Mouse (Mus musculus) yolk sac, embryonic 10.5 days (tissue): Measurements from ENCODE around the gene Prkar2a.

Experiments used
- DNase-seq: peaks from one replicate; pipeline ENCODE4 v3.0.0-alpha.2; 2017; ENCODE audit warnings: low spot score

The Prkar2a gene

DNA sequence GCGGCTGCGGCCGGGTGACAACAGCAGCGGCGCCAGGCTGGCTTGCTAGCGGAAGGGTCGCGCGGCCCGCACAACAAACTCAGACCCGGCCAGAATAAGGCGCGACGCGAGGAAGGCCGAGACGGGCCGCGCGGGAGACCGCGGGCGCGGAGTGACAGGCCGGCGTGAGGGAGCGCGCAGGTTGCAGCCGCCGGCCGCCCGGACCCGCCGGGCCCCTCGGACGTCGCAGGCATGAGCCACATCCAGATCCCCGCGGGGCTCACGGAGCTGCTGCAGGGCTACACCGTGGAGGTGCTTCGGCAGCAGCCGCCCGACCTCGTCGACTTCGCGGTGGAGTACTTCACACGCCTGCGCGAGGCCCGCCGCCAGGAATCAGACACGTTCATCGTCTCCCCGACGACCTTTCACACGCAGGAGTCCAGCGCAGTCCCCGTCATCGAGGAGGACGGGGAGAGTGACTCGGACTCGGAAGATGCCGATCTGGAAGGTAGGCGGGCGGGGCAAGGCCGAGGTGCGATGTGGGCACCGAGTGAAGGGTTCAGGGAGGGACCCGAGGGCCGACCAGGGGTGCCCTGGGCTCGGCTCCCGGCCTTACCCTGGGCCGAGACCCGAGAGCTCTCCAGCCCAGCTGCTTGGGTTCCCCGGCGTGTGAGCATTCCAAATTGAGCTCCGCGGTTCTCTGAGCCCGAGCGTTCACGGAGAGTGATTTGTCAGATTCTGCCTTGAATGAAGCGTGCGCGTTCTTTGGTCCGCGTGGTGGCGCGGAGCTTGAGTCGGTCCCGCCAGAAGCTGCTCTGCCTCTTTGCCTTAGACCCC lies 3.3 kb downstream of the Prkar2a start:
- DNase-seq, result peak; percentile 63

DNA sequence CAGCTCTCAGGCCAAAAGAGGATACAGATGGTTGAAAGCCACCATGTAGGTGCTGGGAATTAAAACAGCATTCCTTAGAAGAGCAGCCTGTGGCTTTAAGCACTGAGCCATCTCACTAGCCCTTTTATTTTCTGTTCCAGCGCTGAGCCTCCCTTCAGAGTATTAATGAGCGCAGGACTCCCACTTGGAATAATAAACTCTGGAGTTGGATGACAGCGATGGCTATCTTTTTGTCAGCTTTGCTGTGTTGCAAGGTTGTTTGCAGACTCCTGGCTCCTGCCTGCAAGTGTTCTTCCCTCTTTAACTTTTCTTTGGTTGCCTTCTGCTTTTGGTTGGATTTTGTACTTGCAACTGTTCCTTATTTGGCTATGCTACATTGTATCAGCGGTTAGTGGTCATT lies 4.8 kb downstream of the Prkar2a start:
- DNase-seq, result no peak

DNA sequence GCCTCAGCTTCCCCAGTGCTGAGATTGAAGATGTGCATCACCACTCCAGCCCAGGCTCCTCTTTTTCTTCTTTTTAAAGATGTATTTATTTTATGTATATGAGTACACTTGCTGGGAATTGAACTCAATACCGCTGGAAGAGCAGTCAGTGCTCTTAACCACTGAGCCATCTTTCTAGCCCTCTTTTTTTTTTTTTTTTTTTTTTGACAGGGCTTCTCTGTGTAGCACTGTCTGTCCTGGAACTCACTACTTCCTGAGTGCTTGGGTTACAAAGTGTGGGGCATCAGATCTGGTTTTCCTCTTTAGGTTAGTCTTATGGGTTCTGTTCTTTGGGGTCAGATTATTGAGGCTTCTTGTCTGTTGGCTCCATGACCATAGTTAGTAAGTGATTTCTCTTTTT lies 5.4 kb downstream of the Prkar2a start:
- DNase-seq, result no peak

DNA sequence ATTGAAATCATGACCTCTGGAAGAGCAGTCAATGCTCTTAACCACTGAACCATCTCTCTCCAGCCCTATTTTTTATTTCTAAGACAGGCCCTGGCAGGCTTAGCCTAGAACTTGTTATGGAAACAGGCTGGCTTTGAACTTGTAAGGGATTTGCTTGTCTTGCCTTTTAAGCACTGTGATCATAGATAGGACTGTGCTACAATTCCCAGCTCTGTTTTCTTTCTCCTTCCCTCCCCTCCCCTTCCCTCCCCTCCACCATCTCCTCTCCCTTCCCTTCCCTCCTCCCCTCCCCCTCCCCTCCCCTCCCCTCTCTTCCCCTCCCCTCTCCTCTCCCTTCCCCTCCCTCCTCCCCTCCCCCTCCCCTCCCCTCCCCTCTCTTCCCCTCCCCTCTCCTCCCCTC lies 13.4 kb downstream of the Prkar2a start:
- no peak for DNase-seq

DNA sequence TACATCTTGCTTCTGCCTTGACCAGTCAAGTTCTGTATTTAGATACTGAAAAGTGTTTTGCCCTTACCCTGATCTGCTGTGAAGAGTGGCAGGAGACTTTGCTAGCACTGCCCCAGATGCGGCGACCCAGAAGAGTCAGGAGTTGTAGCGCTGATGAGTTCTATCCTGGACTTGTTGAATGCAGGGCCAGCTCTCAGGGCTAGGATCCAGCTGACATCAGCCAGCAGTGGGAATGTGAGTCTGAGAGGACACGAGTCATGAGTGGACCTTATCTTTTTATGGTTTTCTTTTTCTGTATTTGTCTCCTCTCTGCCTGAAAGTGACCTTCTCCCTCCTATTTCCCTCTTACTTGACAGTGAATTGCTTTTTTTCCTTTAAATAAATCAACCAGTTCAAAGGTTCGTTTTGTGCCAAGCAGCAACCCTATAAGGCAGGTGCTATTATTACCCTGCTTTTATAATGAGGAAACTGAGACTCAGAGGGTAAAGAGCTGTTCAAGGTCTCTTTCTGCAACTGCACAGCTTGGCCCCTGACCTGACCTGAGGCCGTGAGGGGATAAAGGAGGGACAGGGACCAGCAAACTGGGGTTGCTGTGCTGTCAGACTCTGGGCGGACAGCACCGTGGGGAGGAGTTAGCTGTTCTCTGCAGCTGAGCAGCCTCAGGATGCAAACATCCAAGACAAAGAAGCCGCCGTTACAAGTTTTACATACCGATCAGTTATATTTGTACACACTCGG lies 14.4 kb downstream of the Prkar2a start:
- DNase-seq, result no peak

DNA sequence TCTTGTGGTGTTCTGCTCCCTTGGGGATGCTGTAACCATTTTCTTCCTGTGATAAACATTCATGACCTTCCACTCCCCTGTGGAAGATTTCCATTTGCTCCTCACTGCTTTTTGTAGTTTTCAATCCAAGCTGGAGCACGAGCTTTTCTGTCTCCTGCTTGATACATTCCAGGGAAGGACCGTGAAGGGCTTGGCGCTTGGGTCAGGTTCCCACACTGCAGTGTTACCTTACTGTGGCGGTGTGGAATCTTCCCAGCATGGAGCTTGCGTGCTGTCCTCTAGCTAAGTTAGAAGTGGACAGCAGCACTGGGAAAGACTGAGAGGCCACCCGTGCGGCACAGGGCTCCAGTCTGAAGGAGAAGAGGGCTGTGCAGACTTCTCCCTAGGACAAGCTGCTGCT lies 15.5 kb downstream of the Prkar2a start:
- DNase-seq, result no peak

DNA sequence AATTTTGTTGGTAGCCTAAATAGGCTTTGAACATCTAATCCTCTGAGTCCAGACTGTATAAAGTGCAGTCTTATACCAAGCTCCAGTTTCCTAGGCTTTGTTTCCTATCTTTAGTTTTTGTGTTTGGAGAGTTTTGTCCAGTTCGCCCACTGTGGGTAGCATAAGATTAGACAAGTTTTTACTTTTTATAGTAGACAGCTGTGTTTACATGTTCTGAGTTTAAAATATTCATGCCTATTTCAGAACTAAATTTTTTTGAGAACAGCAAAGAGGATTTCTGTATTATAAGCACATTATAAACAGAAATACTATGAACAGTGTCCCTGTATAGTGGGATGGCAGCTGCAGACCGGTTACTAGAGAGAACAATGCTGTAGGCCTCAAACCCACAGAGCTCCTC lies 18.1 kb downstream of the Prkar2a start:
- DNase-seq, result no peak

DNA sequence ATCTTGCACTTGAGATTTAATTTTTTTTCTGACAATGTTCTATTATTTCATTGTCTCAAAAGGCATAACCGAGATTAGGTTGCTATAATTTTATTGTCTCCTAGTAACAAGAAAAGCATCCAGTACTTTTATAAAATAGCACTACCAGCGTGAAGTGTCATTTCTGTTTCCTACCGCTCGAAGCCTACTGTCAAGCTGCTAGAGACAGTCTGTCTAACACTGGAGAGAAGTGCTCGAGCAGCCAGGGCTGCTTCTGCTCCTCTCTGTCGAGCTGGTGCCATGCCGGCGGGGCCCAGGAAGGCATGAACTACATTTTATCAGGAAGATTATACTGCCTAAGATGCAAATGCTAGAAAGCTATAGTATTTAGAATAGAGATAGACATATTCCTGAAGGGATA lies 19.7 kb downstream of the Prkar2a start:
- DNase-seq, result no peak

DNA sequence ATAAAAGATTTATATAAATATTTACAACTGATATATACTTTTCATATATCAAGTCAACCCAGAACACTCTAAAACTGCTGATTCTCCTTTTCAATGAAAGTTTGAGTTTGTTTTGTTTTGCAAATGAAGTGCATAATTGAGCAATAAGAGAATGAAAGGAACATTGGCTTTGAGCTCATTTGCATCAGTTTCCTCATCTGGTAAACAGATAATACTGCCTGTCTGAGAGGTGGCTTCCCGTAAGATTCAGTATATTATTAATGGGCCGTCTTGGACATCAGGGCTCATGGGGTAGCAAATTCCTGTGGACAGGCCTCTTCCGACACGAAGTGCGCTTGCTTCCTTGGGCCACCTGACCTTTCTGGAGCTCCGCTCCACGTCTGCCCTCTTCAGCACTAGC lies 21.7 kb downstream of the Prkar2a start:
- DNase-seq, result no peak

DNA sequence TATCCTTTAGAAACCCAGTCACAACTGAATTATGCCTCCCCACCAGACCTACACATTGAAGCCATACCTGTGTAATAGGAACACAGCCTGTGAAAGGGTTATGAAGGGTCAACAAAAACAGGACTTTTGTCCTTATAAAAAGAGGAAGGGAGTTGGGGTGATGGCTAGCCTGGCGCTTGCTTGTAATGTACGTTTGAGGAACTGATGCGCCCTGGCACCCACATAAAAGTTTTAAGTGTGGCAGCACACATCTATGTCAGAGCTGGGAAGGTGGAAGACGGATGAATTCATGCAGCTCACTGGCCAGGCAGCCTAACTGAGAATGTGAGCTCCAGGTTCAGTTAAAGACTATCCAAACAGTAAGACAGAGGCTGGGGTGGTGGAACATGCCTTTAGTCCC lies 27.1 kb downstream of the Prkar2a start:
- DNase-seq, result no peak

DNA sequence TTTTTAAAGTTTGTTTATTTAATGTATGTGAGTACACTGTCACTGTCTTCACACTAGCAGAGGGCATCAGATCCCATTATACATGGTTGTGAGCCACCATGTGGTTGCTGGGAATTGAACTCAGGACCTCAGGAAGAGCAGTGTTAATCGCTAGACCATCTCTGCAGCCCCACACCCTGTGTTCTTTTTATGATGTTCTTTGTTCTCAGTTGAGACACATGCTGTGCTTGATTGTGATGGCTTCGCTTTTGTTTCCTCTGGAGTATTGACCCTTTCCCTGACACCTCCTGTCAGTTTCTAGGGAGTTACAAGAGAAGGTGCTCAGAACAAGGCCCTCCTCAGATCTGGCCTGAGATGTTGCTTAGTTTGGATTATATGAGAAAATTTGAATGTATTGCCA lies 34.6 kb downstream of the Prkar2a start:
- no peak for DNase-seq

DNA sequence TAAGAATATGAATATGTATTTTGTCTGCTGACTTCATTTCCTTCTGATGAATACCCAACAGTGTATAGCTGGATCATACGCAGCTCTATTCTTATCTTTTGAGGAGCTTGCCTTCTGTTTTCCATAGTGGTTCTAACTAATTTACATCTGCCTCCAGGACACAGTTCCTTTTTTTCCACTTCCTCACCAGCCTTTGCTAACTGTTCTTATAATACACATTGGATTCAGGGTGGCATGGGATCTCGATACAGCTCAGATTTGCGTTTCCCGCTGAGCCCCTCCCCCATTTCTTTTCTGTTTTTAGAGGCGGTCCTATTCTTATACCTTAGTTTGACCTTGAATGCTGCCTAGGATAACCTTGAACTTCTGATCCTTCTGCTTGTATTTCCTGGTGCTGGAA lies 37.0 kb downstream of the Prkar2a start:
- DNase-seq, result no peak

DNA sequence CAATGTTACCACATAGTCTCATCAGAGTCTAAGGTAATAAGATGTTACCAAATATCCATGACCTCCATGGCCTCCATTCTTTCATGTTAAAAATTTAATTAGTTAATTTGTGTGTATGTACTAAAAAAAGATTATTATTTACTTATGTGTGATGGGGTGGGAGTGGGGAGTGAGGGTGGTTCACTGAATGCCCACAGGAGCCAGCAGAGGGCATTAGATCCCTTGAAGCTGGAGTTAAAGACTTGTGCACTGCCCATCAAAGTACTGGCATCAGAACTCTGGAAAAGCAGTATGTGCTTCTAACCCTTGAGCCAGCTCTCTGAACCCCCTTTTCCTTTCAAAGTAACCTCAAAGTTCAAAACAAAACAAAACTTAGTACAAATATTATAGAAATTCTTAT lies 39.9 kb downstream of the Prkar2a start:
- no peak for DNase-seq

DNA sequence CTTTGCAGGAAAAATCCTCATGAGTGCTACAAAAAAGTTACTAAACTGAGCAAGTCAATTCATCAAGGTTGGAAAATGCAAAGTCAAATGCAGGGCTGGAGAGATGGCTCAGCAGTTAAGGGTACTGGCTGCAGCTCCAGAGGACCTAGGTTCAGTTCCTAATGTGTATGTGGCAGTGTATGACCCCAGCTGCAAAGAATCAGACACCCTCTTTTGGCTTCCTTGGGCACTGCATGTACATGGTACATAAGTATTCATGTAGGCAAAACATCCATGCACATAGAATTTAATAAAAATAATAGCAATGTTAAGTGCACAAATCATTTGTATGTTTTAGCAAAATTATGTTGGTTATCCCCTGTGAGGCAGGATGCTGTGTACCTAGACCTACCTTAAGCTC lies 43.3 kb downstream of the Prkar2a start:
- DNase-seq, result no peak

DNA sequence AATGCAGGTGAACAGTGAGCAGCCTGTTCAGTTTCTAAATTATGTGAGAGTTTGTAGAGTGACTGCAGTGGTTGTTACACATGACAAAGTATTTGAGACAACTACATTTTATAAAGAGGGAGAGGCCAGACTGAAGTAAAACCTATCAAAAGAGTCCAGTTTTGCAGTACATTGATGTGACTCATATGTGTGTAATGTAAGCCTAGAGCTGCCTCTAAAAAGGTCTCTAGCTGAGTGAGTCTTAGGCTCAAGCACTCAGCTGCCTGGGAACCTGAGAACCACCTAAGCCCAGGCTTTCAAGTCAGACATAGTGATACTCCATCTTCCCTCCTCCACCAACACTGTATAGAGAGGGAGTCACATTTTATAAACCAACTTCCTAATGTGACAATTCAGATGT lies 45.5 kb downstream of the Prkar2a start:
- DNase-seq, result no peak

DNA sequence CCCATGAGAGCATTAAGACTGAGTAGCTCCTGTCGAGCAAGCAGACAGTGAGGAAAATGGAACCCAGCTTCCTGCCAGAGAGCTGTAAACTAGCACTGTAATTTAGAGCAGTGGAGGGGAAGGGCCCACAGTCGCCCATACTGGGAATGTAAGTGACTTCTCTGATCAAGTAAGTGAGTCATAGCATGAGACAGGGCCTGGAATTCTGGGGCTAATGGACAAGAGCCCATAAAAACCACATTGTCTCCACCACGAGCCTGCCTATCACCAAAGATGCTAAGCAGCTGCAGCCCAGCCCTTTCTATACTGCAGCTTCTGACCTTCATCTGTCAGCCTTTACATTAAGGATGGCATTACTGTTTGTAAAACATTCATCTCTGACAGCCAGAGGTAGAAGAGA lies 50.1 kb downstream of the Prkar2a start:
- DNase-seq, result no peak

DNA sequence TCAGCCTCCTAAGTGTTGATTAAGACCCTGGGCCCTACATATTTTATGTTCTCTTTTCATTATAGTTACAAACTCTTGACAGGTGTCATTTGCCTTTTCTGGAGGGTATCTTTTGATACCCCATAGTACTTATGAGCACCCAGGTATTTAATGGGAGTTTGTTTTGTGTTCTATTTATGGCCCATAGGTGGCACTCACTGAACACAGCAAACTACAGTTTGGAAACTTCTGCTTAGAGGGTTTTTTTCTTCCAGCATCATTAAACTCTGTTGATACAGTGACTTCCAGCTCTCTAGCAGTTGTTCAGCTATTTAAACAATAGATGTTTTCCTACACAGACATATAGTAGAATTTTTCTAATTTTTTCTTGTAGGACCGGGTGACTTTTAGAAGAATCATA lies 50.9 kb downstream of the Prkar2a start:
- DNase-seq, result no peak

DNA sequence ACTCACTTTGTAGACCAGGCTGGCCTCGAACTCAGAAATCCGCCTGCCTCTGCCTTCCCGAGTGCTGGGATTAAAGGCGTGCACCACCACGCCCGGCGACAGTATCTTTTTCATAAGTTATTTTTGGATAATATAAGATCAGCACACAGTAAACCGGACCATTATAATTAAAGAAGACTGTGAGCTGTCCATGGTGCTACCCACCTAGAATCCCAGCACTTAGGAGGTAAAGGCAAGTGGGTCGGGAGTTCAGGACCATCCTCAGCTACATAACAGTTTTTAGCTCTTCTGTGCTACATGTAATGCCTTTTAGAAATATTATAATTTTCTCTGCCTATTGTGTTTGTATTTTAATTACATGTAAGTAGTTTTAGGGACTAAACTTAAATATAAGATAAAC lies 52.9 kb downstream of the Prkar2a start:
- DNase-seq, result no peak

DNA sequence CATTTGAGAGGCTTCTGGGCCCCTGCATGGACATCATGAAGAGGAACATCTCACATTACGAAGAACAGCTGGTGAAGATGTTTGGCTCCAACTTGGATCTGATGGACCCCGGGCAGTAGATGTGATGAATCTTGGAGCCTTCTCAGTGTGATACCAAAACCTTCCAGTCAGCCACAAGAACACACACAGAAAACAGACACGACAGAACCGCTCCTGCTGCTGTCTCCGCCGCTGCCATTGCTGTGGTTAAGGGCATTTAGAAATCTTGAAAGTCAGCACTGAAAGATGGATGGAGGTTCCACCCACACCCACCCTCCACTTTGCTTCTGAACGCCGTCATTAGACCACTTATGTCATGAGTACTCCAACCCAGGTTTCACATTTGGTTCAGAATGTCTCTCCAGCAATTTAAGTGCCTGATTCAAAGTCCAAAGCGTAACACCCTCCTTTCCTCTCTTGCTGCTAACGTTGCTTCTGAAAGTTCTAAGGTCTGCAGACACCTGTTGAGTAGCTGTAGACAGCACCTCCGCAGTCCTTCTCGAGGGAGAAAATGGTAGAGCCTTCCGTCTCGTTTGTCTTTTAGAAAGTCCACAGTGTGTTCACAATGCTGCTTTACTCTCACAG lies 57.9 kb downstream of the Prkar2a start:
- peak; percentile 29 for DNase-seq

DNA sequence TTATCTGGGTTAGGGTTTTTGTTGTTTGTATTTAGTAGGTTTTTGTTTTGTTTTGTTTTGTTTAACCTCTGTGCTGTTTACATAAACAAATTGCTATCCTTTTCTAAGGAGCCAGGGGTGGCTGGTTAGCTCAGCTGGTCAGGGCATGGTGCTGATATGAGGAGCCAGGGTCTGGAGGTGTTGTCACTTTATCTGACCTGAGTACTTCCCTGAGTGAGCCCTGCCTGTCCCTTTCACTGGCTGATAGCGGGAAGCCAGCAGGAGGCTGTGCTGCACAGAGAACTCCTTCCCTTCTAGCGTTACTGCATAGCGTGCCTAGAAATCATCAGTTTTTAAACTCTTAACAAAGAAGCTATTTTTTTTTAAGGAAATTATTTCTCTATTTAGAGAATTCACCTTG lies 58.6 kb downstream of the Prkar2a start:
- no peak for DNase-seq

DNA sequence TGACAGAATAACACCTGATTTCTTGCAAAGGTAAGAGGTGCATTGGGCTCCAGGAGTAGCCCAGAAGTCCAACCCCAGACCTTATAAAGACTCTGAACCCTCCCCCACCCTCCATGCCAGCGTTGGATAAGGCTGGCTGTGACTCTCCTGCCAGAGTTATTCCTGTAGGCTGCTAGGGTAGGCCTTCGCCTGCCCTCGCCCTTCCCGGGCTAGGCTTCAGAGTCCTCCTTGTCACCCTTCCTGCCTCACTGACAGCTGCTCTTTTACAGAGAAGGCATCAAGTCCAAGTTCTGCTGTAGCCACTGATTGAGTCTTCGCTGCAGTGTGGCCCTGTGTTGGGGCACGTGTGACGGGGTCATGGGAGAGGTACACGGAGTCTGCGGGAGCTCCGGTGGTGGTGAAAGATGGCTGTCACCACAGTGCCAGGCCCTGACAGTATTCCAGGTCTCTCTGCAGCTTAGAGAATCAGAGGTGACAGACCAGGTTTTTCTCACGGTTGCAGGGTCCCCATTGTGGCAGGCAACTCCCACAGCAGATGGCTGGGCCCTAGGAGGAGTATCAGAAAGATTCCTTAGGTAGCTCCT lies 59.6 kb downstream of the Prkar2a start:
- DNase-seq, result no peak

DNA sequence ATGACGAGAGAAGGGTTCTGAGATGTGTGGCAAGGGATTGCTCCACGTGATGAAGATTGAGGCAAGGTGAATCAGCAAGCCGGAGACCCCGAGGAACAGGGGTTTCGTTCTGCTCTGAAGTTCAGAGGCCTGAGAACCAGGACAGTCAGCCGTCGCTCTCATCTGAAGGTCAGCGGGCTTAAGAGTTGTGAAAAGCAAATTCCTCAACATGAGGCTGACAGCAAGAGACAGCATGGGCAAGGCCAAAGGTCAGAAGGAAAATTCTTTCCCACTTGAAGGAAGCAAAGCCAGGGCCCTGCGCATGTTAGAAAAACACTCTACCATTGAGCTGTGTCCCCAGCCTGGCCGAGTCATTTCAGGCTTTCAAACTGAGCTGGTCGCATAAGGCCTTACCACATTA lies 61.5 kb downstream of the Prkar2a start:
- peak; percentile 71 for DNase-seq
